Mouse (Mus musculus) testis, adult 2 months (tissue): ENCODE measurements around the gene Cldn20. TPM values are rescaled to one million over a fixed set of nuclear protein-coding genes. Genes with fewer than 3 reads are reported as not detected.

ENCODE experiments used
- H3K27ac ChIP-seq: fragments of 200-500 bp; 2 replicates; pipeline ENCODE4 v1.5.1; 2012; ENCODE audit warnings: low read depth, low read length; ENCODE audit not compliant: control insufficient read depth, insufficient read depth
- H3K27me3 ChIP-seq: fragments of 200-500 bp; 2 replicates; pipeline ENCODE4 v1.6.1; 2012; ENCODE audit warnings: mild to moderate bottlenecking, low read length, moderate library complexity; ENCODE audit not compliant: control insufficient read depth, insufficient read depth
- H3K36me3 ChIP-seq: fragments of 200-500 bp; 2 replicates; pipeline ENCODE4 v1.6.1; 2012; ENCODE audit warnings: mild to moderate bottlenecking, low read length; ENCODE audit not compliant: control insufficient read depth, insufficient read depth
- H3K4me1 ChIP-seq: fragments of 200-500 bp; 2 replicates; pipeline ENCODE4 v1.6.1; 2012; ENCODE audit warnings: low read length; ENCODE audit not compliant: control insufficient read depth, insufficient read depth
- H3K4me3 ChIP-seq: fragments of 200-500 bp; 2 replicates; pipeline ENCODE4 v1.5.1; 2012; ENCODE audit warnings: low read depth, mild to moderate bottlenecking, low read length, moderate library complexity, mixed read lengths; ENCODE audit not compliant: control insufficient read depth
- CTCF ChIP-seq: fragments of 200-500 bp; IDR thresholded peaks from 2 replicates; pipeline ENCODE4 v1.5.1; 2012; ENCODE audit warnings: low read depth, mild to moderate bottlenecking, inconsistent platforms, low read length, moderate library complexity; ENCODE audit not compliant: control insufficient read depth, insufficient read depth, insufficient replicate concordance
- POLR2A ChIP-seq: fragments of 200-500 bp; IDR thresholded peaks from 2 replicates; pipeline ENCODE4 v1.6.1; 2012; ENCODE audit warnings: low read depth, mild to moderate bottlenecking, inconsistent platforms, low read length, moderate library complexity; ENCODE audit not compliant: control insufficient read depth
- polyA plus RNA-seq: library from polyadenylated mRNA; depleted of rRNA; stranded (reverse); fragments of >200 nt; gene quantifications from 2 replicates; pipeline ENCODE4 v1.2.3, GENCODE M21; 2012

Gene Cldn20
- polyA plus RNA-seq, 1 experiment: not detected

- no peaks in the 10 kb centered on the region for H3K36me3 ChIP-seq
- no peaks in the 10 kb centered on the region for H3K27me3 ChIP-seq
- H3K27ac ChIP-seq: no peak overlapping the region
- TF ChIP-seq POLR2A (no peak), CTCF (no peak)
- no peaks in the 10 kb centered on the region for H3K4me1 ChIP-seq
- H3K4me3 ChIP-seq: no peak overlapping the region
Measured at GRCm38 (mm10) chr17:3491667-3492066, 40.7 kb upstream of the Cldn20 start.

- no peak for TF ChIP-seq CTCF
- no peak for TF ChIP-seq POLR2A
- H3K36me3 ChIP-seq: no peaks in the 10 kb centered on the region
- H3K27ac ChIP-seq: no peak overlapping the region
- H3K4me3 ChIP-seq: no peak overlapping the region
- no peaks in the 10 kb centered on the region for H3K27me3 ChIP-seq
- no peaks in the 10 kb centered on the region for H3K4me1 ChIP-seq
Measured at GRCm38 (mm10) chr17:3495576-3495975, 36.8 kb upstream of the Cldn20 start.

GRCm38 (mm10) chr17:3496080-3496479 lies 36.3 kb upstream of the Cldn20 start:
- no peaks in the 10 kb centered on the region for H3K36me3 ChIP-seq
- H3K4me3 ChIP-seq: no peak overlapping the region
- H3K4me1 ChIP-seq: no peaks in the 10 kb centered on the region
- TF ChIP-seq POLR2A: no peak
- TF ChIP-seq CTCF: no peak
- no peak overlapping the region for H3K27ac ChIP-seq
- H3K27me3 ChIP-seq: no peaks in the 10 kb centered on the region

- Histone ChIP-seq H3K4me1 (no peaks in the 10 kb centered on the region), H3K27ac (no peak overlapping the region), H3K4me3 (no peak overlapping the region), H3K36me3 (no peaks in the 10 kb centered on the region), H3K27me3 (no peaks in the 10 kb centered on the region)
- TF ChIP-seq POLR2A (no peak), CTCF (peak; percentile 45; the same call in 1 of the 2 replicates)
Measured at GRCm38 (mm10) chr17:3498086-3498485, 34.3 kb upstream of the Cldn20 start.

GRCm38 (mm10) chr17:3498580-3498979 lies 33.8 kb upstream of the Cldn20 start:
- Histone ChIP-seq H3K27ac (no peak overlapping the region), H3K4me3 (no peak overlapping the region), H3K36me3 (no peaks in the 10 kb centered on the region), H3K4me1 (no peaks in the 10 kb centered on the region), H3K27me3 (no peaks in the 10 kb centered on the region)
- TF ChIP-seq POLR2A (no peak), CTCF (no peak)

GRCm38 (mm10) chr17:3499468-3499867 lies 32.9 kb upstream of the Cldn20 start:
- TF ChIP-seq POLR2A: no peak
- TF ChIP-seq CTCF: no peak
- no peak overlapping the region for H3K27ac ChIP-seq
- no peaks in the 10 kb centered on the region for H3K4me1 ChIP-seq
- no peaks in the 10 kb centered on the region for H3K36me3 ChIP-seq
- no peaks in the 10 kb centered on the region for H3K27me3 ChIP-seq
- no peak overlapping the region for H3K4me3 ChIP-seq

GRCm38 (mm10) chr17:3500076-3500475 lies 32.3 kb upstream of the Cldn20 start:
- no peaks in the 10 kb centered on the region for H3K36me3 ChIP-seq
- H3K4me1 ChIP-seq: no peaks in the 10 kb centered on the region
- H3K4me3 ChIP-seq: no peak overlapping the region
- TF ChIP-seq CTCF (no peak), POLR2A (no peak)
- H3K27ac ChIP-seq: no peak overlapping the region
- no peaks in the 10 kb centered on the region for H3K27me3 ChIP-seq

- Histone ChIP-seq H3K27ac (no peak overlapping the region), H3K36me3 (no peaks in the 10 kb centered on the region), H3K4me1 (no peaks in the 10 kb centered on the region), H3K4me3 (no peak overlapping the region), H3K27me3 (no peaks in the 10 kb centered on the region)
- TF ChIP-seq POLR2A (no peak), CTCF (no peak)
Measured at GRCm38 (mm10) chr17:3500936-3501335, 31.4 kb upstream of the Cldn20 start.
